Mouse (Mus musculus) ES-Bruce4 (cell line): ENCODE data around the gene Mag. TPM values are rescaled to one million over a fixed set of nuclear protein-coding genes. Genes with fewer than 3 reads are reported as not detected.

Experiments used
- H3K27ac ChIP-seq: 2 replicates; pipeline ENCODE4 v1.5.1; 2012; ENCODE audit warnings: low read length, inconsistent platforms; ENCODE audit not compliant: insufficient read depth
- H3K27me3 ChIP-seq: 2 replicates; pipeline ENCODE4 v1.6.1; 2012; ENCODE audit warnings: mild to moderate bottlenecking, low read length, inconsistent platforms; ENCODE audit not compliant: control insufficient read depth, poor library complexity, insufficient read depth, severe bottlenecking
- H3K36me3 ChIP-seq: 2 replicates; pipeline ENCODE4 v1.6.1; 2012; ENCODE audit warnings: inconsistent platforms, mild to moderate bottlenecking, low read length, moderate library complexity; ENCODE audit not compliant: control insufficient read depth, poor library complexity, insufficient read depth, severe bottlenecking
- H3K4me1 ChIP-seq: one replicate; pipeline ENCODE4 v1.8.1; 2011; ENCODE audit warnings: low read length; ENCODE audit not compliant: control insufficient read depth, insufficient read depth
- H3K4me3 ChIP-seq: 2 replicates; pipeline ENCODE4 v1.5.1; 2011; ENCODE audit warnings: low read depth, mild to moderate bottlenecking, low read length
- H3K9ac ChIP-seq: 2 replicates; pipeline ENCODE4 v1.6.1; 2012; ENCODE audit warnings: low read depth, mild to moderate bottlenecking, inconsistent platforms; ENCODE audit not compliant: poor library complexity, severe bottlenecking
- H3K9me3 ChIP-seq: replicated peaks from 2 replicates; pipeline ENCODE4 v1.6.1; 2012; ENCODE audit warnings: mild to moderate bottlenecking, low read length, inconsistent platforms; ENCODE audit not compliant: control insufficient read depth, poor library complexity, insufficient read depth, severe bottlenecking
- CTCF ChIP-seq: IDR thresholded peaks from one replicate; pipeline ENCODE4 v1.8.1; 2011; ENCODE audit warnings: low read depth, low read length
- EP300 ChIP-seq: IDR thresholded peaks from 2 replicates; pipeline ENCODE4 v1.6.1; 2011; ENCODE audit warnings: low read depth, low read length; ENCODE audit not compliant: insufficient read depth
- POLR2A ChIP-seq: IDR thresholded peaks from one replicate; pipeline ENCODE4 v1.8.1; 2011; ENCODE audit warnings: low read length; ENCODE audit not compliant: insufficient read depth
- polyA plus RNA-seq: library from polyadenylated mRNA; stranded (reverse); fragments of >200 nt; gene quantifications from 2 replicates; pipeline ENCODE4 v1.2.4, GENCODE M21; 2011; ENCODE audit warnings: low read depth; ENCODE audit not compliant: missing spikeins, insufficient read depth, insufficient read length

The Mag gene
- 0.85 TPM in 1 of 2 replicates, not detected in the other for polyA plus RNA-seq

DNA sequence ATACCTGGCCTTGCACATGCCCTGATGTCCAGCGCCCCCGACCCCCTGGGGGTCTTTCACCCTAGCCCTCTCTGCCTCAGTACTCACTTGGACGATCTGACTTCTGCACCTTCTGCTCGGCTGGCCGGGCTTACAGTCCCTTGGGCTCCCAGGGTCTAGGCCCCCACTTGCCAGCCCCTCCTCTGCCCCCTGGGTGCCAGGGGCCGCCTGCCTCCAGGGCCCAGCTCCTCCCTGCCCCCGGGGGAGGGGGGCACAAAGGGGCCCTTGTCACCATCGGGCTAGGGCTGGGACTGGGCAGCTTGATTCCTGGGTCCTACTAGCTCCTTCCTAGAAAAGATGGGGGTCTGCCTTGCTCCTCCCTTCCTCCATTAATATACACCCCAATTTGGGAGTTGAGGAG lies at the start of gene Mag:
TSS of gene Mag (minus strand) at position 142 of the 400 bp plus-strand sequence.
- Histone ChIP-seq H3K36me3 (no peaks in the 10 kb centered on the region), H3K9ac (no peak within 1 kb of the TSS), H3K4me3 (no peak within 1 kb of the TSS), H3K9me3 (no peaks in the 10 kb centered on the region), H3K27me3 (no peaks in the 10 kb centered on the region), H3K4me1 (peaks cover 9% of the 10 kb centered on the region), H3K27ac (no peak within 1 kb of the TSS)
- TF ChIP-seq POLR2A (no peak), CTCF (no peak), EP300 (no peak)

DNA sequence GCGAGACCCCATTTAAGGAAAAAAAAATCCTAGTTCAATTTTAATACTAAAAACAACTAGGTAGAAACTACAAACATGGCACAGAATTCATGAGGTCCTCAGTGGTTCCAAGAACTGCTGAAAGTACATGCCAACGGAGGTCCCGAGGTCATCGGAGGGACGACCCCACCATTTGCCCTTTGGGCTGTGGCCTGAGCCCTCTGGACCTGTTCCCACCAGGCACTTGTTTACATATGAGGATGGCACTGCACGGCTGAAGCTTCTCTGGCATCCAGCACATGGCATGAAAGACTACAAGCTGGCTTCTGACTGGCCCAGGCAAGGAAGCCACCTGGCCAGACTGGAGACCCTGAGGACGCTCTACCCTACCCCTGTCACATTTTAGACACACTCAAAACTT lies 49.7 kb upstream of the Mag start:
- peaks cover 21% of the 10 kb centered on the region; the same call in 1 of the 2 replicates for H3K36me3 ChIP-seq
- H3K9me3 ChIP-seq = no peaks in the 10 kb centered on the region

DNA sequence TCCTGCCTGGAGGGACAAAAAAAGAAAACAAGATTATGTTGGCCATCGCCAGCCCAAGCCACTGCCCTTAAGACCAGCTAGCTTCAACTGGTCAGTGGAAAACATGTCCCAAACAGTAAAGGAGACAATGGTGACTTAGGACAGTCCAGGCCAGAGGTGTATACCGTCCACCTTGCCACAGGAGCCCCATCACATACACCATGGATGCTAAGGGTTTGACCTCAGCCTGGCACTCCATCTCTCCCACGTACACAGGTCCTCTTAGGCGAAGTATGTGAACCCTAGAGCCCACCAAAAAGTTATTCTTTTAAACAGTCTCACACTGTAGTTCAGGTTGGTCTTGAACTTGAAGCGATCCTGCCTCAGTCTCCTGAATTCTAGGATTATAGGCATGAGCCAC lies 48.2 kb upstream of the Mag start:
- no peaks in the 10 kb centered on the region for H3K9me3 ChIP-seq
- peaks cover 12% of the 10 kb centered on the region for H3K4me1 ChIP-seq
- TF ChIP-seq POLR2A (no peak), EP300 (no peak), CTCF (no peak)
- no peak overlapping the region for H3K4me3 ChIP-seq
- H3K27me3 ChIP-seq = no peaks in the 10 kb centered on the region
- peaks cover 21% of the 10 kb centered on the region; the same call in 1 of the 2 replicates for H3K36me3 ChIP-seq
- no peak overlapping the region for H3K27ac ChIP-seq
- H3K9ac ChIP-seq = no peak overlapping the region

More for the DNA sequence above, 49.7 kb upstream of the Mag start:
- Histone ChIP-seq H3K4me1 (peaks cover 8% of the 10 kb centered on the region), H3K27ac (no peak overlapping the region), H3K9ac (no peak overlapping the region), H3K27me3 (no peaks in the 10 kb centered on the region), H3K4me3 (no peak overlapping the region)
- no peak for TF ChIP-seq POLR2A
- TF ChIP-seq CTCF = no peak
- TF ChIP-seq EP300 = no peak

DNA sequence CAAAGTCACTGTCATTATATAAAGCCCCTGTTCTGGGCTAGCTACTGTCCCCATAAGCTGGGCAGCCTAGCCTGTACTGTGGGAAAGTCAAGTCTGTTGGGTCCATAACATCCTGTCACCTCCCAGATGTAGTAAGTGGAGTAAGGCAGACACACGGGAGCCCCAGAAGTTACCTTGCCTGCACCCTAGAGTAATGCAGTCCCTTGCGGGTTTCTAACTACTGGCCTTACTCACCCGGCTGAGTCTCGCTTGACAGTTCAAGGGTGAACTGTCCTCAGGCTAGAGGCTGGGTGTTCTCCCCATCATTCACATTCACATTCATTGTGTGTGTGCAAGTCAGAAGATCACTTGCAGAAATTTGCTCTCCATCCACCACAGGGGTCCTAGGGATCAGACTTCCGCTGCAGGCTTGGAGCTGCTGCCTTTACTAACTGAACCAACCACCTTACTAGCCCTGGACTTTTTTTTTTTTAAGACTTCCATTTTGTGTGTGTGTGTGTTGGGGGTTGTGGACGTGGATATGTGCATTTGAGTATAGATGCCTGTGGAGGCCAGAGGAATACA lies 45.2 kb upstream of the Mag start:
- TF ChIP-seq CTCF (no peak), POLR2A (no peak), EP300 (no peak)
- H3K4me1 ChIP-seq = peaks cover 9% of the 10 kb centered on the region
- no peaks in the 10 kb centered on the region for H3K27me3 ChIP-seq

DNA sequence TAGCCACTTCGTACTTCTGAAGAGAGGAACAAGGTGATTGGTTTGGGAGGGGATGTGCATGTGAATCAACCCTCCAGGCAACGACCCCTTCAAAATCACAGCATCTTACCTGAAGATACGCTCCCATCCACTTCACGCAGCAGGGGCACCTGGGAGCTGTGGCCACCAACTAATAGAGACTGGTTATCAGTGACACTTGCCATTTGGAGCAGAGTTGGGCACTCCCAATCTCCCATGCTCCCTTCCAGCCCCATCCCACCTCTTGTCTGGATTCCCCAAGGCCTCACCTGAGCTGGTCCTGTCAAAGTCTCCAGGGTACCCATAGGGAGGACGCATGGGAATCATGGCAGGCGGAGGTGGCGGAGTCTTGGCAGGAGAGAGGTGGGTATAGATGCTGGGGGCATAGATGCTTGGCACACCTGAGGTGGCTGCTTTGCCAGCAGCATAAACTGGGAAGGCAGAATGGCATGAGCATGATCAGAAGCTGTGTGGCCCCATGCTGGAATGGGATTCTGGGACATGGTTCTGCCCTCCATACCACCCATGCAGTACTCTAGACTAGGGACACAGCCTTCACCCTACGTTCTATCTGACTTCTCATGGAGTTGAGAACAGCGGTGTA lies 44.3 kb upstream of the Mag start:
- H3K9me3 ChIP-seq = no peaks in the 10 kb centered on the region
- H3K9ac ChIP-seq = no peak overlapping the region
- no peaks in the 10 kb centered on the region for H3K27me3 ChIP-seq
- no peak overlapping the region for H3K27ac ChIP-seq
- TF ChIP-seq CTCF (no peak), POLR2A (no peak), EP300 (no peak)
- peaks cover 9% of the 10 kb centered on the region for H3K4me1 ChIP-seq
- peaks cover 24% of the 10 kb centered on the region for H3K36me3 ChIP-seq
- H3K4me3 ChIP-seq = no peak overlapping the region

More for the DNA sequence above, 45.2 kb upstream of the Mag start:
- Histone ChIP-seq H3K4me3 (no peak overlapping the region), H3K9me3 (no peaks in the 10 kb centered on the region), H3K9ac (no peak overlapping the region), H3K27ac (no peak overlapping the region), H3K36me3 (peaks cover 21% of the 10 kb centered on the region; the same call in 1 of the 2 replicates)
